Mouse (Mus musculus): Measurements from ENCODE around the gene Smtnl1. TPM values are rescaled to one million over a fixed set of nuclear protein-coding genes. Genes with fewer than 3 reads are reported as not detected.

Gene Smtnl1
- polyA plus RNA-seq, 1 experiment from 2014 or later: not detected

GRCm38 (mm10) chr2:84840016-84840747 lies 17.7 kb upstream of the Smtnl1 start:
- WGBS: under 1% methylated on average over 54 of the region's 54 CpGs
- peak overlapping the region; percentile 96 for H3K4me2 ChIP-seq (replicated peaks; ENCODE audit: low read depth, low read length)
- H3K4me1 ChIP-seq (ENCODE audit: control insufficient read depth, insufficient read depth, low read length): peaks cover 16% of the 10 kb centered on the region; the same call in 1 of the 2 replicates
- no peaks in the 10 kb centered on the region for H3K9me3 ChIP-seq (ENCODE audit: control insufficient read depth, low read depth, low read length)
- ATAC-seq (ENCODE audit: insufficient number of reproducible peaks, insufficient read depth, low FRiP score, low read depth): peak; percentile 90
- H3K27ac ChIP-seq (ENCODE audit: low read length): peak overlapping the region; percentile 92
- no peaks in the 10 kb centered on the region for H3K27me3 ChIP-seq (ENCODE audit: control insufficient read depth, insufficient read depth, low read length)
- H3K36me3 ChIP-seq (ENCODE audit: control insufficient read depth, insufficient read depth, low read length): no peaks in the 10 kb centered on the region
- peak overlapping the region; percentile 74 for H3K9ac ChIP-seq (replicated peaks; ENCODE audit: low read depth, low read length)
- peak overlapping the region; percentile 58 for H3K4me3 ChIP-seq (ENCODE audit: low read depth, low read length)

DNA sequence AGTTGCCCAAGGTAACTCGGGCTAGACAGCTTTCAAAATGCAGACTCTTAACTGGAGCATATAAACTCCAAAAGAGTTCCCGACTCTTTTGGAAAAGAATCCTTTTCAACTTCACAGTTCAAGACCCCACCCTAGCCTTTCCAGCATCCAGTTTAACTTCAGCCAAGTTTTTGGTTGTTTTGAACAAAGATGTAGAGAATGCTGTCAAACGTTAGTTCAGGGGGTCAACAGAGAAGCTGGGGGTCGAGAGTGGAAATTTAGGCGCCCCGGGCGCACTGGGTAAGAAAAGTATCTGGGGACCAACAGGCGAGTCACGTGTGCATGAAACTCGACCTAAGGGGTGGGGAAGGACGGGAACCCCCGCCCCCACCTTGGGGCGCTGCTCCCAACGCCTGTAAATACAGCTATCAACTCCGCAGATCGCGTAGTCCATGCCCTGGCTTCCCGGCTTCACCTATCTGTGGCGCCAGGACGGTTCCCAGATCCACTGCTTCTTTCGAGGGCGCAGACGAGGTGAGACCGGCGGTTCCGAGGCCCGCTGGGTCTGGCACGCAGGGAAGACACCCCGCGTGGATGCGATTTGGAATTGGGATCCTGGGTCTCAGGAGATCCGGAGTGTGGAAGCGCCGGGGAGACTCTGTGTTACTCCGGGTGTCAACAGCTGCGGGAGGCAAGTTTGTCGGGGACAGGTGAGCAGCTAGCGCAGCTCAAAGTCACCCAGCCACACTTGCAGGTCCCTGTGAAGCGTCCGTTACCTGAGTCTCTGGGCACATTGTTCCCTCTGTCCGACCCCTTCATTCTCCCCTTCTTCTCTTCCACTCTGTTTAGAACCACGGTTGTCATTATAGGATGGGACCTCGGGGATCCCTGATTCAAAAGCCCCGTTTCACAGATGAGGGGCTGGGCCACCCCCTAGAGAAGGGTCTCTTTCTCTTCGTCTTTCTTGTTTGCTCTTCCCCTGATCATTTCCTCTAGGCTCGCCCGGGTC lies 16.8 kb upstream of the Smtnl1 start:
- peak overlapping the region; percentile 74 for H3K9ac ChIP-seq (replicated peaks; ENCODE audit: low read depth, low read length)
- WGBS: 1% methylated on average over 46 of the region's 47 CpGs
- no peaks in the 10 kb centered on the region for H3K27me3 ChIP-seq (ENCODE audit: control insufficient read depth, insufficient read depth, low read length)
- peak overlapping the region; percentile 58 for H3K4me3 ChIP-seq (ENCODE audit: low read depth, low read length)
- H3K36me3 ChIP-seq (ENCODE audit: control insufficient read depth, insufficient read depth, low read length): no peaks in the 10 kb centered on the region
- H3K27ac ChIP-seq (ENCODE audit: low read length): peak overlapping the region; percentile 92
- no peaks in the 10 kb centered on the region for H3K9me3 ChIP-seq (ENCODE audit: control insufficient read depth, low read depth, low read length)
- peak; percentile 44; the same call in 1 of the 2 replicates for ATAC-seq (ENCODE audit: insufficient number of reproducible peaks, insufficient read depth, low FRiP score, low read depth)
- peaks cover 16% of the 10 kb centered on the region; the same call in 1 of the 2 replicates for H3K4me1 ChIP-seq (ENCODE audit: control insufficient read depth, insufficient read depth, low read length)
- H3K4me2 ChIP-seq (replicated peaks; ENCODE audit: low read depth, low read length): peak overlapping the region; percentile 96

GRCm38 (mm10) chr2:84838593-84838949 lies 16.1 kb upstream of the Smtnl1 start, which contains the start of gene Slc43a1:
Gene Slc43a1 (plus strand): TSS chr2:84838850.
- peak within 1 kb of the TSS; percentile 58 for H3K4me3 ChIP-seq (ENCODE audit: low read depth, low read length)
- H3K27ac ChIP-seq (ENCODE audit: low read length): peak within 1 kb of the TSS; percentile 92
- 23% methylated on average over 10 of the region's 10 CpGs for WGBS
- no peaks in the 10 kb centered on the region for H3K9me3 ChIP-seq (ENCODE audit: control insufficient read depth, low read depth, low read length)
- no peaks in the 10 kb centered on the region for H3K36me3 ChIP-seq (ENCODE audit: control insufficient read depth, insufficient read depth, low read length)
- peak within 1 kb of the TSS; percentile 96 for H3K4me2 ChIP-seq (replicated peaks; ENCODE audit: low read depth, low read length)
- H3K27me3 ChIP-seq (ENCODE audit: control insufficient read depth, insufficient read depth, low read length): no peaks in the 10 kb centered on the region
- peak within 1 kb of the TSS; percentile 74 for H3K9ac ChIP-seq (replicated peaks; ENCODE audit: low read depth, low read length)
- peaks cover 16% of the 10 kb centered on the region; the same call in 1 of the 2 replicates for H3K4me1 ChIP-seq (ENCODE audit: control insufficient read depth, insufficient read depth, low read length)
- no peak for ATAC-seq (ENCODE audit: insufficient number of reproducible peaks, insufficient read depth, low FRiP score, low read depth)

DNA sequence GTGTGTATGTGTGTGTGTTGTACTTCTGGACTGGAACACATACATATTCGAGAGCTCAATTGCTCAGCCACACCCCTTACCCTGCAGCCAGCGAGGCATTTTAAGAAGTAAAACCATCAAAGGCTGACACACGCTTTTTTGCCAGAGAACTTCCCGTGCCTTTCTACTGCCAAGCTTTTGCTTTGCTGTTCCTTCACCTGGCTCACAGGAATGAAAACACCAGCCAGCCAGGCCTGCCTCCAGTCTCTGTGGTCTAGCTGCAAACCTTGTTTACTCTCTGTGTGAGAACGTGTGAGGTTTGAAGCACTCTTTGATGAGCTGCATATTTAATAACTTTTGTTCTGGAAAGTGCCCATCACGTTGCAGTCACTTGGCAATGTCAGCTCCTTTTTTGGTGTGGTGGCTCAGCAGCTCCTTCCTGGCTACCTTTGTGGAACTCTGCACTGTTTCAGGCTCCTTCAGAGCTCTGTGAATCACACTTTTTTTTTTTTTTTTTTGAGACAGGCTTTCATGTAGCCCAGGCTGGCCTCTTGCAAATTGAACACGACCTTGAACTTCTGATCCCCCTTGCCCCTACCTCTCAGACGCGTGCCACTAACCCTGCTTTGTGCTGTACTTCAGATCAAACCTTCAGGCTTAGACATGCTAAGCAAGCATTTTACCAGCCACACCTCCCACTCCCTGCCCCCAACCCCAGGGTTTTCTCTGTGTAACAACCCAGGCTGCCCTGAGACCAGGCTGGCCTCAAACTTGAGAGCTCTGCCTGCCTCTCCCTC lies 15.6 kb upstream of the Smtnl1 start:
- WGBS: 21% methylated on average over 9 of the region's 9 CpGs
- Histone ChIP-seq H3K36me3 (ENCODE audit: control insufficient read depth, insufficient read depth, low read length) (no peaks in the 10 kb centered on the region), H3K4me2 (replicated peaks; ENCODE audit: low read depth, low read length) (no peak overlapping the region), H3K9me3 (ENCODE audit: control insufficient read depth, low read depth, low read length) (no peaks in the 10 kb centered on the region), H3K4me3 (ENCODE audit: low read depth, low read length) (no peak overlapping the region), H3K4me1 (ENCODE audit: control insufficient read depth, insufficient read depth, low read length) (peaks cover 16% of the 10 kb centered on the region; the same call in 1 of the 2 replicates), H3K27me3 (ENCODE audit: control insufficient read depth, insufficient read depth, low read length) (no peaks in the 10 kb centered on the region), H3K9ac (replicated peaks; ENCODE audit: low read depth, low read length) (no peak overlapping the region), H3K27ac (ENCODE audit: low read length) (no peak overlapping the region)
- no peak for ATAC-seq (ENCODE audit: insufficient number of reproducible peaks, insufficient read depth, low FRiP score, low read depth)

GRCm38 (mm10) chr2:84837107-84837506 lies 14.7 kb upstream of the Smtnl1 start:
- H3K4me2 ChIP-seq (replicated peaks; ENCODE audit: low read depth, low read length): no peak overlapping the region
- H3K4me1 ChIP-seq (ENCODE audit: control insufficient read depth, insufficient read depth, low read length): peaks cover 16% of the 10 kb centered on the region; the same call in 1 of the 2 replicates
- ATAC-seq (ENCODE audit: insufficient number of reproducible peaks, insufficient read depth, low FRiP score, low read depth): no peak
- H3K27ac ChIP-seq (ENCODE audit: low read length): no peak overlapping the region
- no peaks in the 10 kb centered on the region for H3K9me3 ChIP-seq (ENCODE audit: control insufficient read depth, low read depth, low read length)
- H3K4me3 ChIP-seq (ENCODE audit: low read depth, low read length): no peak overlapping the region
- WGBS: 47% methylated on average over 8 of the region's 8 CpGs
- no peaks in the 10 kb centered on the region for H3K36me3 ChIP-seq (ENCODE audit: control insufficient read depth, insufficient read depth, low read length)
- no peaks in the 10 kb centered on the region for H3K27me3 ChIP-seq (ENCODE audit: control insufficient read depth, insufficient read depth, low read length)
- H3K9ac ChIP-seq (replicated peaks; ENCODE audit: low read depth, low read length): no peak overlapping the region

DNA sequence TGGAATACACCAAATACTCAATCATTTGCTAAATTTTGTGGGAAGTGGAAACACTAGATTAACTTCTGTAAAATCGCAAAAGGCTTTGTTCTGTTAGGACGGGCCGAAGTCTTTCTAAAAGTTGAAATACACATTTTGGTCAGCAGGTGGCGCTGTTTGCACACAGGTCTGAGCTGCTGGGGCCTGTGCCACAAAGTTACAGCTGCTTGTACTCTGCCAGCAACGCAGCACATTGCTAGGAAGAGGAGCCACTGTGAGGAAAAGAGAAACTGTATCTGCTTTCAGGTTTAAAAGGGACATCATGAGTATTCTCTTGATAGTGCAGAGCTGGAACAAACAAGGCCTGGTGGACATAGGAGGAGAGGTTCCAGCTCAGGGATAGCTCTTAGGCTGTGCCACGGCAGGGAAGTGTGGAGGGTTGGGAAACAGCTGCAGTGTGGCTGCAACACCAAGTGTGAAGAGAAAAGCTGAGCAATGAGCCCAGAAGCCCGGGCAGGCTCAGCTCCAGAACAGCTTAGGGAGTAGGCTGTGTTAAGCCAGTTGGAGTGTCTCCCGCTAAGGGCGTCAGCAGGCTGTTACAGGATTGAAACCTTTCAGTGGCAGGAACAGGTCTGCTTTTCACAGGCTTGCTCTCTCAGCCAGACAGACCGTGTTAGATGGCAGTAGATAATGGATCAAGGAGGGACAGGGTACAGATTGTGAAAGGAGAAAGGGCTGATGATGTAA lies 9.4 kb upstream of the Smtnl1 start:
- WGBS: 26% methylated on average over 10 of the region's 10 CpGs
- peak; percentile 68 for ATAC-seq (ENCODE audit: insufficient number of reproducible peaks, insufficient read depth, low FRiP score, low read depth)

DNA sequence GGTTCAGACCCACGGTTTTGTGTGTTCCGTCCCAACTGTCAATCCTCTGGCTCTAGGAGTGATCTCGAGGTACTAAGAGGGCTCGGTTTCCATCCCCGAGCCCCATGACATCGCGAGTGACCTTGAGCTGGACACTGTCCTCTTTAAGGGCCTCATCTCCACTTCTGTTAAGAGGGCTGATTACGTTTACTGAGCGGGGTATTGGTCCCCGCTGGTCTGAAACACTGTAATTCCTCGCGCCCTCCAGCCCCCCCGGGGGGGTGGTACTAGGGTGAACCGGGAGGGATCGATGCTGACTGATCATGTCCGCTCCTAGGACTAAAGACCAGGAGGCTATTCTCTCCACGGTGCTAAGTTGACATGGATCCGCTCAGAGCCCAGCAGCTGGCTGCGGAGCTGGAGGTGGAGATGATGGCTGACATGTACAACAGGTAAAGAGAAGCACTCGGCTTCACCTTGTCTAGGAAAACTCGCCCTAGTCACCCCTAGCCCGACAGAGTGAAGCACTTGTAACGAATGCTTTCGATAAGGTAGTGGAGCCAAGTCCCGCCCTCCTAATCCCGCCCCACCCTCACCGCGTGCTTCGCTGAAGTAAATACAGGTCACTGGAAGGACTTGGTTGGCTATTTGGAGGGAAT lies 5.0 kb upstream of the Smtnl1 start:
- Histone ChIP-seq H3K27me3 (ENCODE audit: control insufficient read depth, insufficient read depth, low read length) (no peaks in the 10 kb centered on the region), H3K36me3 (ENCODE audit: control insufficient read depth, insufficient read depth, low read length) (no peaks in the 10 kb centered on the region), H3K4me1 (ENCODE audit: control insufficient read depth, insufficient read depth, low read length) (0 out of 2 replicates have a peak, but pooled peaks cover 10% of the 10 kb centered on the region), H3K9me3 (ENCODE audit: control insufficient read depth, low read depth, low read length) (no peaks in the 10 kb centered on the region), H3K9ac (replicated peaks; ENCODE audit: low read depth, low read length) (peak overlapping the region; percentile 63), H3K27ac (ENCODE audit: low read length) (peak overlapping the region; percentile 39), H3K4me3 (ENCODE audit: low read depth, low read length) (peak overlapping the region; percentile 90), H3K4me2 (replicated peaks; ENCODE audit: low read depth, low read length) (peak overlapping the region; percentile 97)
- peak; percentile 20; the same call in 1 of the 2 replicates for ATAC-seq (ENCODE audit: insufficient number of reproducible peaks, insufficient read depth, low FRiP score, low read depth)
- 1% methylated on average over 29 of the region's 29 CpGs for whole genome bisulfite sequencing

More for the DNA sequence above, 9.4 kb upstream of the Smtnl1 start:
- no peak overlapping the region for H3K9ac ChIP-seq (replicated peaks; ENCODE audit: low read depth, low read length)
- no peaks in the 10 kb centered on the region for H3K27me3 ChIP-seq (ENCODE audit: control insufficient read depth, insufficient read depth, low read length)
- peak overlapping the region; percentile 72 for H3K27ac ChIP-seq (ENCODE audit: low read length)
- H3K4me3 ChIP-seq (ENCODE audit: low read depth, low read length): no peak overlapping the region
- 0 out of 2 replicates have a peak, but pooled peaks cover 10% of the 10 kb centered on the region for H3K4me1 ChIP-seq (ENCODE audit: control insufficient read depth, insufficient read depth, low read length)
- H3K4me2 ChIP-seq (replicated peaks; ENCODE audit: low read depth, low read length): no peak overlapping the region
- no peaks in the 10 kb centered on the region for H3K9me3 ChIP-seq (ENCODE audit: control insufficient read depth, low read depth, low read length)
- H3K36me3 ChIP-seq (ENCODE audit: control insufficient read depth, insufficient read depth, low read length): no peaks in the 10 kb centered on the region
